Mouse (Mus musculus) T-helper 1 cell (primary cell): ENCODE measurements around the gene Prb1.
"Not testable (repeated sequence)": the region's sequence is repeated elsewhere in the genome, so short reads cannot be mapped to it uniquely, and the experiment has no call there.

ENCODE experiments used
- in situ Hi-C: fragments of 300-600 bp; cut with MboI, MseI; formaldehyde crosslinking; loops from one replicate; pipeline ENCODE4 v1.15.1; 2025; ENCODE audit warnings: high pct_unique_total_duplicates

Gene Prb1

GRCm38 (mm10) chr6:132210421-132210820, at the start of gene Prb1:
Gene Prb1, minus strand, starts transcription at chr6:132210521.
- in situ Hi-C loops, result not testable (repeated sequence)
